Mouse (Mus musculus) right cerebral cortex, adult 2 months (tissue): Measurements from ENCODE around the gene Pacs2.
A peak's percentile ranks its signal among the peaks of the same experiment; 100 is the strongest.

Experiments used
- DNase-seq, 2 experiments: peaks; one replicate each; pipeline ENCODE4 v3.0.0; 2021 to 2022; ENCODE audit warnings: low spot score in 2 of 2

Gene Pacs2

GRCm38 (mm10) chr12:113012443-113012842, 1.9 kb upstream of the Pacs2 start:
- DNase-seq: no peak

- DNase-seq: peak; percentile 33 to 38
Observed at GRCm38 (mm10) chr12:113013021-113013491, 1.3 kb upstream of the Pacs2 start.

- DNase-seq: peak in 1 of 2 experiments; percentile 19
Observed at GRCm38 (mm10) chr12:113014561-113015556, 551 bp downstream of the Pacs2 start.

GRCm38 (mm10) chr12:113015956-113016355, 1.6 kb downstream of the Pacs2 start:
- DNase-seq: no peak

- DNase-seq: peak; percentile 87 to 91
Observed at GRCm38 (mm10) chr12:113016976-113017375, 2.7 kb downstream of the Pacs2 start.

- no peak for DNase-seq
Observed at GRCm38 (mm10) chr12:113017429-113017984, 3.2 kb downstream of the Pacs2 start.

GRCm38 (mm10) chr12:113018763-113019162, 4.5 kb downstream of the Pacs2 start:
- no peak for DNase-seq

GRCm38 (mm10) chr12:113021488-113021887, 7.2 kb downstream of the Pacs2 start:
- DNase-seq: no peak

- DNase-seq: no peak
Observed at GRCm38 (mm10) chr12:113023082-113023481, 8.8 kb downstream of the Pacs2 start.

- DNase-seq: no peak
Observed at GRCm38 (mm10) chr12:113026557-113026956, 12.2 kb downstream of the Pacs2 start.

- DNase-seq: no peak
Observed at GRCm38 (mm10) chr12:113027495-113027894, 13.2 kb downstream of the Pacs2 start.

GRCm38 (mm10) chr12:113028067-113028466, 13.8 kb downstream of the Pacs2 start:
- no peak for DNase-seq

GRCm38 (mm10) chr12:113028898-113029297, 14.6 kb downstream of the Pacs2 start:
- DNase-seq: no peak

GRCm38 (mm10) chr12:113030046-113030445, 15.7 kb downstream of the Pacs2 start:
- DNase-seq: no peak

GRCm38 (mm10) chr12:113030993-113031392, 16.7 kb downstream of the Pacs2 start:
- DNase-seq: no peak

- no peak for DNase-seq
Observed at GRCm38 (mm10) chr12:113031441-113031840, 17.1 kb downstream of the Pacs2 start.

GRCm38 (mm10) chr12:113032296-113033250, 18.3 kb downstream of the Pacs2 start:
- peak in 1 of 2 experiments; percentile 32 for DNase-seq

- no peak for DNase-seq
Observed at GRCm38 (mm10) chr12:113035093-113035492, 20.8 kb downstream of the Pacs2 start.

- no peak for DNase-seq
Observed at GRCm38 (mm10) chr12:113036996-113037395, 22.7 kb downstream of the Pacs2 start.

- DNase-seq: no peak
Observed at GRCm38 (mm10) chr12:113038414-113038813, 24.1 kb downstream of the Pacs2 start.
